Mouse (Mus musculus) bone marrow, adult 2 months (tissue): ENCODE data around the gene Ubald2. TPM values are rescaled to one million over a fixed set of nuclear protein-coding genes. Genes with fewer than 3 reads are reported as not detected.
A peak's percentile ranks its signal among the peaks of the same experiment; 100 is the strongest.
"Not testable (repeated sequence)": the region's sequence is repeated elsewhere in the genome, so short reads cannot be mapped to it uniquely, and the experiment has no call there.

Source experiments
- H3K27ac ChIP-seq: fragments of 200-500 bp; 2 replicates; pipeline ENCODE4 v1.5.1; 2012; ENCODE audit warnings: low read depth, mild to moderate bottlenecking, control low read depth, inconsistent platforms, low read length; ENCODE audit not compliant: control insufficient read depth, poor library complexity, insufficient read depth
- H3K4me1 ChIP-seq: fragments of 200-500 bp; 2 replicates; pipeline ENCODE4 v1.6.1; 2011; ENCODE audit warnings: low read length; ENCODE audit not compliant: control insufficient read depth, insufficient read depth
- H3K4me3 ChIP-seq: fragments of 200-500 bp; replicated peaks from 2 replicates; pipeline ENCODE3; 2011; ENCODE audit warnings: mild to moderate bottlenecking, low read depth, low read length, control low read depth; ENCODE audit not compliant: control insufficient read depth
- CTCF ChIP-seq: fragments of 200-500 bp; IDR thresholded peaks from 2 replicates; pipeline ENCODE4 v1.5.1; 2011; ENCODE audit warnings: low read length, control low read depth; ENCODE audit not compliant: control insufficient read depth, insufficient read depth
- POLR2A ChIP-seq: fragments of 200-500 bp; IDR thresholded peaks from 2 replicates; pipeline ENCODE4 v1.6.1; 2011; ENCODE audit warnings: low read depth, mild to moderate bottlenecking, control low read depth, low read length, borderline replicate concordance; ENCODE audit not compliant: control insufficient read depth
- WGBS: fragments of 180-500 bp; shearing (Covaris S2); methylation state at CpG from one replicate; pipeline ENCODE4 v1.1.7; 2018; 5-methylcytosine and 5-hydroxymethylcytosine counted together
- polyA plus RNA-seq: library from polyadenylated mRNA; stranded (reverse); fragments of >200 nt; gene quantifications from 2 replicates; pipeline ENCODE4 v1.2.4, GENCODE M21; 2011; ENCODE audit warnings: low replicate concordance; ENCODE audit not compliant: missing spikeins, insufficient read depth, insufficient read length

Ubald2 gene
- polyA plus RNA-seq, 1 experiment, result 172 TPM

DNA sequence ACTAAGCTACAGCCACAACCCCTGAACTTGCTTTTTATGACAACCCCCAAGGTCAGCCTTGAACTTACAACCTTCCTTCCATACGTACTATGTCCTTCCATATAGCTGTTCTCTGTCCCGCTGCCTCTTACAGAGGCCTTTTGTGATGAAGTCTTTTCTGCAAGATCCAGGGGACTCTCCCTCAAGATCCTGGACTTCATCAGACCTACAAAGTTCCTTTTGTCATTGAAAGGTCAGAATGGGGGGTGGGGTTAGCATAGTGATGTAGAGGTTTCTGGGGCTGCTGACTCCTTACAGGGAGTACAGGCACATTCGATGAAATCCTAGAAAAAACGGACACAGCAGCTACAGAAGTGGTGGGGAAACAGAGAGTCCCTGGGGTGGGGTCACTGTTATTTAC lies 25.9 kb downstream of the Ubald2 start:
- 79% methylated on average over 4 of the region's 4 CpGs for WGBS
- no peak overlapping the region for H3K27ac ChIP-seq
- TF ChIP-seq POLR2A (no peak), CTCF (no peak)
- H3K4me3 ChIP-seq, result no peak overlapping the region
- peaks cover 5% of the 10 kb centered on the region for H3K4me1 ChIP-seq

DNA sequence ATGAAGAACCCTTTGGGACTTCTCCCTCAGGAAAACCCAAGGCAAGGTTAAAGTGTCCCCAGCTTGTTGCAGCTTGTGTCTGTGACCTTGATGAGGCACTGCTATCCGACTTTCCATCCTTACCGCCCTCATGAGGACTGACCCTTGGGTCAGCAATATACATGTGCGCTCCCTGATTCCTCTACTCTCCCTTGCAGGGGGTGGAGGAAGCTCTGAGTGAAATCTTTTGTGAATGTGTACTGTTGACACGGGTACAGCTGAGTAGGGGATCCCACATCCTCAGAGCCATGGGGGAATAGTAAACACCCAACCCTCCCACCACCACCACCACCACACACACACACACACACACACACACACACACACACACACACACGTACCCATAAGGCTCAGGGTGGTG lies 29.4 kb downstream of the Ubald2 start:
- WGBS, result 68% methylated on average over 5 of the region's 5 CpGs
- no peak overlapping the region for H3K4me3 ChIP-seq
- TF ChIP-seq CTCF (no peak), POLR2A (no peak)
- H3K4me1 ChIP-seq, result no peaks in the 10 kb centered on the region
- no peak overlapping the region for H3K27ac ChIP-seq

DNA sequence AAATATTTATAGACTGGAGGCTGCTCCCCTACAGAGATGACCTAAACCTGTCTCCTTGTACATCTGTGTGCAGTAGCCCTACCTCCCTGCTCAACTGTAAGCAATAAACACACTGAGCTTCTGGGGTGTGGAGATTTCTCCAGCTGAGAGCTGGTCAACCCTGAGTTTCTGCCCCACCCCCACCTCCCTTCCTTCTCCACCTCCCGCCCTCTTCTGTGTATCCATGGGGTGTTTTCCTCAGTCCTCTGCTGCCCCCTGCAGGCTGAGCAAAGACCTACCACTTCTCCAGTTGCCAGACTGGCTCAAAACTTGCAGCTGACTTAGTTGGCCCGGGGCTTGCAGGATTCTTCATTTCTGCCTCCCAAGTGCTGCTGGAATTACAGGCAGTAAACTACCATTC lies 29.9 kb downstream of the Ubald2 start:
- WGBS, result 0% methylated on average over 2 of the region's 2 CpGs
- Histone ChIP-seq H3K4me3 (no peak overlapping the region), H3K27ac (no peak overlapping the region), H3K4me1 (no peaks in the 10 kb centered on the region)
- TF ChIP-seq POLR2A (no peak), CTCF (peak; percentile 90)

DNA sequence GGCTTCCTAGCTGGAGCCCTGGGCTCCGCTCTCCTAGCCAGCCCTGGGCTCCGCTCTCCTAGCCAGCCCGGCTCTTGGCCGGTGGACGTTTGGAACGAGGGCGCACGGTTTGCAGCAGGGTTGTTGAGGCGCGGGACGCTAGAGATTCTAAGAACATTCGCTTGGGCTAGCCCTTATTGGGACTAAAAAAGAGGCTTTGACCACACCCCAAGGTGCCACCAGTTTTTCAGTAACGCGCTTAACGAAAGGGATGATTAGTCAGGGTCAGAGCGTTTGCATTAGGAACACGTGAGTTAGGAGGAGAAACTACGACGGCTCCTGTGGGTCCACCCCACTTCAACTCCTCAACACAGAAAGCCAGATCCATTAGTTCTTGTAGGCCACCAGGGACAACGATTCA lies 32.2 kb downstream of the Ubald2 start, which contains the start of gene Qrich2:
Qrich2 (minus strand) TSS at position 101 of the 400 bp plus-strand sequence.
- TF ChIP-seq POLR2A (no peak), CTCF (no peak)
- Histone ChIP-seq H3K4me1 (no peaks in the 10 kb centered on the region), H3K4me3 (no peak within 1 kb of the TSS), H3K27ac (no peak within 1 kb of the TSS)
- WGBS, result 70% methylated on average over 20 of the region's 20 CpGs

DNA sequence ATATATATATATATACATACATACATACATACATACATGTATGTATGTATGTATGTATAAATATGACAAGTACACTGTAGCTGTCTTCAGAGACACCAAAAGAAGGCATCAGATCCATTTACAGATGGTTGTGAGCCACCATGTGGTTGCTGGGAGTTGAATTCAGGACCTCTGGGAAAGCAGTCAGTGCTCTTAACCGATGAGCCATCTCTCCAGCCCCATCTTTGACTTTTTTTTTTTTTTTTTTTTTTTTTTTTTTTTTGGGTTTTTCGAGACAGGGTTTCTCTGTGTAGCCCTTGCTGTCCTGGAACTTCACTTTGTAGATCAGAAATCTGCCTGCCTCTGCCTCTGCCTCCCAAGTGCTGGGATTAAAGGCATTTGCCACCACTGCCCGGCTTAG lies 34.4 kb downstream of the Ubald2 start:
- not testable (repeated sequence) for H3K27ac ChIP-seq, H3K4me1 ChIP-seq, H3K4me3 ChIP-seq
- 59% methylated on average over 3 of the region's 3 CpGs for WGBS

DNA sequence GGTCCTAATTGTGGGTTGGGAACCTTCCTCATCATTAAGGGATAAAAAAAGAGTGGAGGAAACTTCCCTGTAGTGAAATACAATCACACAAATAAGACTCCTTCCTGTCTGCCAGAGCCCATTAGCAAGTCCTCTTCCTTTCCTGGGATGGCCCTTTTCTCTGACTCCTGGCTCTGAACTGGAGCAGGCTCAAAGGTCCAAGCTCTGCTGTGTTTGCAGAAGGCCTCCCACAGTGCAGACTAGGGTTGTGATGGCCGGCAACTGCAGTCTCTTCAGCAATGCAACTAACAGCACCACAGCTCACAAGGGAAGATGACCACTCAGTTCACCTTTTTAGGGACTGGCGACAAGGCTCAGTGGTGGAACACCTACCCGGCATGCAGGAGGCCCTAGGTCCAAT lies 36.4 kb downstream of the Ubald2 start:
- no peak overlapping the region for H3K27ac ChIP-seq

DNA sequence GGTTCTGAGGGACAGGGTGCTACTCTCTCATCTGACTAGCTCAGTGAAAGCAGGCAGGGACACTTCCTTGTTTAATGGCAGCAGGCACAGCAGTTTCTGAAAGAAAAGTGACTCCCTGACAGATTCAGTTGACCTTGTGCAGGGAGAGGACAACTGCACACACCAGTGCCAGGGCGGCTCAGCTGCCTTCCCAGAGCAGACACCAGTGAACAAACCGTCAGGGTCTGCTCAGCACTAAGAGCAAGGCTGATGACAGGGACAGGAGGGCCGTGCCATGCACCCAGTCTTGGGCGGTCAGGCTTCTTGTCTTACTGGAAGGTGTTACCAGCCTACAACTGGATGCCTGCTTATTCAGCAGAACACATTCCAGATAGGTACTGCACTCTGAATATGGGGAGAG lies 37.0 kb downstream of the Ubald2 start:
- Histone ChIP-seq H3K4me3 (no peak overlapping the region), H3K4me1 (no peaks in the 10 kb centered on the region), H3K27ac (no peak overlapping the region)
- WGBS, result 93% methylated on average over 4 of the region's 4 CpGs
- no peak for TF ChIP-seq CTCF
- no peak for TF ChIP-seq POLR2A

More for the DNA sequence above, 36.4 kb downstream of the Ubald2 start:
- 89% methylated on average over 3 of the region's 3 CpGs for WGBS
- Histone ChIP-seq H3K4me1 (no peaks in the 10 kb centered on the region), H3K4me3 (no peak overlapping the region)
- TF ChIP-seq POLR2A (no peak), CTCF (no peak)

DNA sequence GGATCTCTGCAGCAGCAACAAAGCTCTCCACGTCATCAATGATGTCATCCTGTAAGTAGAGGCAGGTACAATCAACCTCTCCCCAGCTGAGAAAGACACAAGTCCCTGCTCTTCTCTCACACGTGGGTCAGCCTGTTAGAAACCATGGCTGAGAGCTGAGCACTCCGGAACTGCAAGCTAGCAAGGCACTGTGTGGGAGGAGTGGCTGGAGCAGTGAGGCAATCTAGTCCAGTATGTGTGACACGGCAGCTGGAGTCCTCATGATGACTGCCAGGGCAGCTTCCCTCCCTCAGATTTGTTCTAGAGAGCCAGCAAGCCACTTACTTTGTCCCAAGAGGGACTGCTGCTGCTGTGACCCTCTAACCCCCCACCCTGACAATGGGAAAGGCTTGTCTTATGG lies 38.4 kb downstream of the Ubald2 start:
- TF ChIP-seq CTCF (no peak), POLR2A (no peak)
- WGBS, result 70% methylated on average over 4 of the region's 4 CpGs
- Histone ChIP-seq H3K4me3 (no peak overlapping the region), H3K27ac (no peak overlapping the region), H3K4me1 (no peaks in the 10 kb centered on the region)

DNA sequence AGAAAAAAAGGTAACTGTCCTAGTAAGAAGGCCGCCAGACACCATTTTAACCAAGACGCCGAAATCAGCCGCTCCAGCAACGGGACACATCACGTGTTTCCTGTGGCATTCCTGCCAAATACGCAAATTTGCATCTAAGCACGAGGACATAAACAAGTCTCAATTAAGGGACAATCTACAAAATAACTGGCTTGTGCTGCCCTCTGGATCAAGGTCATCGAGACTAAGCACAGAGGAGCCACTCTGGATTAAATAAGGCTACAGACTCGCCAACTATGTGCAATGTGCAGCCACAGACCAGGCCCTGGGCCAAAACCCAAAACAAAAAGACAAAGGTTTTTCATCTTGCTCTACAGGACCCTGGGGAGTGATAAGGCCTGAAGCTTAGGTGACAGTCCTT lies 42.1 kb downstream of the Ubald2 start:
- TF ChIP-seq CTCF, result no peak
- no peak for TF ChIP-seq POLR2A
- Histone ChIP-seq H3K4me3 (no peak overlapping the region), H3K4me1 (no peaks in the 10 kb centered on the region), H3K27ac (no peak overlapping the region)
- WGBS, result 91% methylated on average over 10 of the region's 10 CpGs

DNA sequence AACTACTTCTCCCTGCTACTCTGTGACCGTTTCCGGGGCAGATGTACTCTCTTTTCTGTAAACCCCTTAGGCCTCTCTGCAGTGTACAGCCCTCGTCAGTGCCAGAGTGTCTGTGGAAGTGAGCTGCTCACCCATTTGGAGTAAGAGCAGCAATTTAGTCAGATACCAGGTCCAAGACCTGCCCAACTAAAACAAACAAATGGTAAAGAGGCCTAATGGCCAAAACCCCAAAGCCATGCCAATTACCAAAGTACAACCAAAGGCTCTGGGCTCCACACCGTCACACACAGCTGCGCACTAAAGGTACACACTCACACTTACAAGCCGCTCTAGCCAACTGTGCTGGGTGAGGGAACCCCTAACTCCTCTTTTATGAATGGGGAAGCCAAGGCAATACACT lies 42.8 kb downstream of the Ubald2 start:
- WGBS, result 87% methylated on average over 6 of the region's 6 CpGs
- no peak overlapping the region for H3K4me3 ChIP-seq
- no peaks in the 10 kb centered on the region for H3K4me1 ChIP-seq
- TF ChIP-seq POLR2A (no peak), CTCF (no peak)
- H3K27ac ChIP-seq, result no peak overlapping the region
